Mouse (Mus musculus) urinary bladder, adult 18-20 months (tissue): ENCODE measurements around the gene Mrpl51.
A peak's percentile ranks its signal among the peaks of the same experiment; 100 is the strongest.
"Not testable (repeated sequence)": the region's sequence is repeated elsewhere in the genome, so short reads cannot be mapped to it uniquely, and the experiment has no call there.

Experiments
- DNase-seq, 2 experiments: peaks; one replicate each; pipeline ENCODE4 v3.0.0; 2022; ENCODE audit warnings: low spot score in 2 of 2, mixed read lengths in 2 of 2

The Mrpl51 gene

GRCm38 (mm10) chr6:125159773-125160557 lies 31.6 kb upstream of the Mrpl51 start:
- DNase-seq: no peak

GRCm38 (mm10) chr6:125160558-125160853 lies 31.1 kb upstream of the Mrpl51 start:
- DNase-seq: no peak

DNA sequence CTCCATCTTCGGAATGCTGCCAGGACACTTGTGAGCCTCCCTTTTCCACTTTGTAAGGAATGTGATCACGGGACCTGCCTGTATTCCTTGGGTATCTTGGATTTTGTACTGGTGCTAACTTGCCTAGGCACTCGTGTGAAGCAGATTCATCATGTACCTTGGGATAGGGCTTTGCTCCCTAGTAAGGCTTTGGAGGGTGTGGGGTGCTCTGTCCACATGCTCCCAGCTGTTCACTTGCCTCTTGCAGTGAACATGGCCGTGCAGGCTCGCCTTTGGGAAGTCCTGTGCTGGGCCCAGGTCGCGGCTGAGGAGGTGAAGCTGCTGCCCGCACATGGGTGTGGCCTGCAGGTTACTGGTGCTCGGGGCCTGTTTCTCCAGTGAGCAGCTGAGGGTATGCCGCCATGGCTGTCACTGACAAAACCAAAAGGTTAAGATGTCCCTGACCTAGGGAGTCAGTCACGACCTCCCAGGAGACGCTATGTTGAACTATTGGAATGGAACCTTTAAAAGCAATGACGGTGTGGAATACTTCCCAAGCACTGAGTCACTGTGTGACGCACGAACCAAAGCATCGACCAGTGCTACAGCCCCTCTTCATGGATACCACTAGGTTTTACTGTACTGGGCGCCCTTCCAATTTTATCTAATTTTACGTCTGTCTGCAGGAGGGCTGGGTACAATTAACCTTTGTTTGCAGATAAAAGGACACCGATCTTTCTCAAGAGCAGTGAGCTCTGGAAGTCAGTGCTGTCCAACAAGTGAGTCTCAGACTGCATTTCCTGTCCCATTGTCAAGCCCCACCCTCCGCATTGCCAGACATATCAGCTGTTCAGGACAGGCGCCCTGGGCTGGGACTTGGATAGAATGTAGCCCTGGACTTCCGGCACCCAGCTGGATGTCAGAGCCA lies 30.5 kb upstream of the Mrpl51 start:
- DNase-seq: peak in 1 of 2 experiments; percentile 36

DNA sequence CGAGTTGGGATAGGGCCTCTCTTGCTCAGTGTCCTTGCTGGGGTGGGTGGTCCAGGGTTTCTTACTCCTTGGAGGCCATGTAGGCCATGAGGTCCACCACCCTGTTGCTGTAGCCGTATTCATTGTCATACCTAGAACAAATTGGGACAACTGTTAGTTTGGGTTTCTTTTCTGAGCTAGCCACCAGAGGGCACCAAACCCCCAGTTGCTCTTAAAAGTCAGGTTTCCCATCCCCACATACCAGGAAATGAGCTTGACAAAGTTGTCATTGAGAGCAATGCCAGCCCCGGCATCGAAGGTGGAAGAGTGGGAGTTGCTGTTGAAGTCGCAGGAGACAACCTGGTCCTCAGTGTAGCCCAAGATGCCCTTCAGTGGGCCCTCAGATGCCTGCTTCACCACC lies 29.6 kb upstream of the Mrpl51 start:
- DNase-seq: not testable (repeated sequence)

- not testable (repeated sequence) for DNase-seq
These were observed 28.8 kb upstream of the Mrpl51 start for GRCm38 (mm10) chr6:125162615-125163305.

GRCm38 (mm10) chr6:125163801-125164657 lies 27.6 kb upstream of the Mrpl51 start:
- no peak for DNase-seq

DNA sequence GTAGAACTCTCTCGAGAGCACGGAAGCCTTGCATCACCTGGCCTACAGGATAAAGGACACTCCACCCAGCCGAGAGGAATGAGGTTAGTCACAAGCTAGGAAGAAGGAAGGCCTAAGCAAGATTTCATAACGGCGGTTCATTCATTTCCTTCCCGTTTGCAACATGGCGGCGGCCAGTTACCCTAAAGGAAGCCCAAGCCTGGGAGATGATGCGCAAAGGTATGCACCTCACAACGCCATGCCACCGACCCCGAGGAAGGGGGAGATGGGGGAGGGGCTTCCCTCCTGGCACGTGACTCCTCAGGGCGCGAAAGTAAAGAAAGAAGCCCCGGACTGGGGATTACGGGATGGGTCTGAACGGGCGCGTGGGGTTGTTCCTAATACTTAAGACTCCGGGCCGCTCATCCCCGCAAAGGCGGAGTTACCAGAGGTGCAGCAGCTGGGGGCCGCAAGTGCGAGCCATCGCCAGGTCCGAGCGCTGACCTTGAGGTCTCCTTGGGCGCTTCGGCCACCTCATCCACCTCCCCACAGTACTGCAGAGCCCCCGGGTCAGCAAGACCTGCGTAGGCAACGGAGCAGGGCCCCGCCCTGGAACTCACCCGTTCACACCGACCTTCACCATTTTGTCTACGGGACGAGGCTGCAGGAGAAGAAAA lies 26.8 kb upstream of the Mrpl51 start:
- DNase-seq: peak; percentile 43 to 61

DNA sequence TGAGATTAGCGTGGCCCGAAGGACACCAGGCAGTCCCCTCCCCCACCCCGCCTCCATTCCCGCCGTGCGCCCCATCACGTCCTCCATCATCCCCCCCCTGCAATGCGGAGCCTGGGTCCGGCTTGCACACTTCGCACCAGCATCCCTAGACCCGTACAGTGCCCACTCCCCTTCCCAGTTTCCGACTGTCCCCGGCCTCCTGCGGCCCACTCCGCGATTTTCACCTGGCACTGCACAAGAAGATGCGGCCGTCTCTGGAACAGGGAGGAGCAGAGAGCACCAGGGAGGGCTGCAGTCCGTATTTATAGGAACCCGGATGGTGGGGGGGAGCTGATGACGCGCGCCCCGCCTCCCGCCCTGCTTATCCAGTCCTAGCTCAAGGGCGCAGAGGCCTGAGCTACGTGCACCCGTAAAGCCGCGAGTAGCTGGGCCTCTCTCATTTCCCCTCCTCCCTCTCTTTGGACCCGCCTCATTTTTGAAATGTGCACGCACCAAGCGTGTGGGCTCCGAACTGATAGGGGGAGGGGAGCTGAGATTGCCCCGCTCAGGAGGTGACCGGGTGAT lies 26.2 kb upstream of the Mrpl51 start:
- peak; percentile 93 to 96 for DNase-seq

- DNase-seq: peak; percentile 72 to 88
These were observed 25.4 kb upstream of the Mrpl51 start, which contains the start of gene Gapdh for GRCm38 (mm10) chr6:125166051-125166751. Gene Gapdh (minus strand): TSS chr6:125166467.

DNA sequence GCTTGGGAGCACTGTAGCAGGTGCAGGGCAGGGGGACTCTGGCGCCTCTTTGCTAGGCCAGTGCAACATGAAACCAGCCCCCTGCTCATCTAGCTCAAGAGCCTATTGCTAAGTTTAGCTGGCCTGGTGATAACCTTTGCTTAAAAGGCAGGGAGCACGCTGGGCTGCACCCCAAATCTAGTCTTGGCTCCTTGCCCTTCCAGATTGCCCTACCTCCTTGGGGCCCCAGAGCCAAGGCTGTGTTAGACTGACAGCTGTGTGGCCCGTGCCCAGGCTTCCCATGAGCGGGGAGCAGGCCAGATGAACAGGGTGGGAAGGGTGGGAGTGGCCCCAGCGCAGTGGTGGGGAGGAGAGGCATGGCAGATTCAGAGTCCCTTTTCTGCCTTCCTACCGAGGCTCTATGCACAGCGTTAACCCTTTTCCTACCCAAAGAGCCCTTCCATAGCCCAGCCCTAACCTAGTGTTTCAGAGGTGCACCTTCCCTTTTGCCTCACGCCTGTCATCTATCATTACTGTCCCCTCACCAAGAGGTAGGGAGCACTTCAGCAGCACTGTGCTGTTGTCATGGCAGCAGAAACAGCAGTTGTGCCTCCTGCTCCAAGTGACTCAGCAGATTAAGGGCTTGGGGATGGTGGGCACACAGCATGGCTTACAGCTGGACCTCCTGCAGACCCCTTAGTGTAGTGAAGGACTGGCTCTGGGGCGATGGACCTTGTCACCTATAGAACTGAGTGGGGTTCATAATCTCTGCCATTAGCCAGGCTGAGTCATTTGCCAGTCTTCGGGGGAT lies 24.5 kb upstream of the Mrpl51 start:
- no peak for DNase-seq

DNA sequence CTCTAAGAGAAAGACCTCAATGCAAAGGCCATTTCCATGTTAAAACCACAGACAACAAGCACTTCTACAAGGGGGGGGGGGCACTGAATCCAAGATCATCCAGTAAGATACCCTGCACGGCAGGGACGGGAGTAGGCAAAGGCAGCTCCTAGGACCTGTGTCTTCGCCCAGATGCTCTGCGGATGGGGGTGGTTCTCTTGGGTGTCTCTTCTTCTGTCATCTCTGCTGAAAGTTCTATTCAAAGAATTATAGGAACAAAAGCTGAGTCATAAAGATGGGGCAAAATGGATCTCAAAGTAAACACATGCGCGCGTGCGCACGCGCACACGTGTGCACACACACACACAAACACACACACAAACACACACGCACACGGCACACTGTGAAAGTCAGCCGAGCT lies 23.5 kb upstream of the Mrpl51 start:
- no peak for DNase-seq

GRCm38 (mm10) chr6:125170194-125170593 lies 21.4 kb upstream of the Mrpl51 start:
- no peak for DNase-seq

GRCm38 (mm10) chr6:125172474-125172873 lies 19.1 kb upstream of the Mrpl51 start:
- DNase-seq: no peak

GRCm38 (mm10) chr6:125173256-125173655 lies 18.3 kb upstream of the Mrpl51 start:
- DNase-seq: no peak

DNA sequence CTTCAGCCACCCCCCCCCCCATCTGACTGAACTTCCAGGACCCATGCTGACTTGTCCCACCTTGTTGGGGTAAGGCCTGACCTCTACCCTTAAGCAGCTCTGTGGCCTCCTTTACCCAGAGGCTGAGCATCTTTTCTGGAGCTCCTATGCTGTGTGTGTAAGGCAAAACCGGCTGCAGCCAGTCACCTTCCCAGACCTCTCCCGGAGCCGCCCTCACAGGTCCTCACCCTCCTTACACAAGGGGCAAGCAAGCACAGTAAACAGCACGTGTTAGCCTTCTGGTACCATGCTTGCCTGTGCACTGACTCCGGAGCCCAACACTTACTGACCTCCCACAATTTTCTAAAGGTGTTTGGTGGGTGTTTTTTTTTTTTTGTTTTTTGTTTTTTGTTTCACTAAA lies 16.1 kb upstream of the Mrpl51 start:
- DNase-seq: no peak

DNA sequence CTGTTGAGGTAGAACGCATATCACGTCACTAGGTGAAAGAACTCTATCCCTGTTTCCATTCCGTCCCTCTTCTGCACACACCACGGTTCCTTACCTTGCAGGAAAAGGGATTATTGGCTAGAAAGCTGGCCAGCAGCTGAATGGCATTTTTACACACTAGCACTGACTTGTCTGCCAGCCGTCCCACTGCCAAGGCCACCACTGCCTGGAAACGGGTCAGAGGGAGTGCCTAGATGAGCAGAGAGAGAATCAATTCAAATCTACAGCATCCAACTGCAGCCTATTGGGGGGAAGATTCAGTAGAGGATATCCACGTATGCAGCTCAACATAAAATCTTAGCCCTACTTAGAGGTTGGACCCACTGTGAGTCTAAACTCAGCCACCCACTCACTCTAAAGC lies 12.0 kb upstream of the Mrpl51 start:
- DNase-seq: no peak

DNA sequence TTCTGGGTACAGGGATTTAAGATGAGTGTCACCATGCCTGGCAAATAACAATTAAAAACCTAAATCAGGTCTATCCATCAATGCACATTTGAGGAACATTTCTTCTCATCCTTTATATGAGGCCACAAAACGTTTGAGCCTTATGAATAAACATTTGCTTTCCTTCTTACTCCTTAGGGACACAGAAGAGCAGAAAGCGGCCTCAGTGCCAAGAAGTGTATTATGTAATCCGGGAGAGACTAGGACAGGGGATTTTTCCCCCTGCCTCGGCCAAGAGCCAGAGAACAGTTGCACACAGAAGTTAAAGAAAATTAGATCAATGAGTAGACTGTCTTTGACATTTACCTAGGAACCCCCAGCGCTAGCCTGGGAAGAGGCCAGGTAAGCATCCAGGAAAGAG lies 9.5 kb upstream of the Mrpl51 start:
- no peak for DNase-seq

GRCm38 (mm10) chr6:125186203-125186602 lies 5.4 kb upstream of the Mrpl51 start:
- DNase-seq: no peak

DNA sequence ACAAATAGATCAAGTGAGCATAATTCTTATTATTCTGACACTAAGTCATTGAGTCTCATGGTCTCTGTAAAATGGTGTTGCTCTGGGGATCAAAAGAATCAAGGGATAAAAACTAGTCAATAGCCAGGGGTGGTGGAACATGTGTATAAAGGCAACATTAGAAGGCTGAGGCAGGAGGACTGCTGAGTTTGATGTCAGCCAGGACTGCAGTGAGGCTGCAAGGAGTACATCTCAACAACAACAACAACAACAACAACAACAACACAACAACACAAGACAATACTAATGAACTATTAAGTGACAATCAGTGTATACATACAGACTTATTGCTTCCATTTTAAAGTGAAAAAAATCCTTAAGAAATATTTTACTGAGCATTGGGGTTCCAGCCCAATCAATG lies 785 bp upstream of the Mrpl51 start:
- DNase-seq: no peak
